Mouse (Mus musculus) ES-E14 (cell line): ENCODE results near the gene Daam1.

Experiments used
- CHD2 ChIP-seq: IDR thresholded peaks from 2 replicates; pipeline ENCODE4 v1.6.1; 2014; ENCODE audit warnings: mild to moderate bottlenecking, low read depth, low read length, inconsistent platforms
- HCFC1 ChIP-seq: IDR thresholded peaks from 2 replicates; pipeline ENCODE4 v1.6.1; 2012; ENCODE audit warnings: low read length, inconsistent platforms, borderline replicate concordance; ENCODE audit not compliant: insufficient read depth
- MAFK ChIP-seq: IDR thresholded peaks from 2 replicates; pipeline ENCODE4 v1.6.1; 2014; ENCODE audit warnings: mild to moderate bottlenecking, low read depth, low read length, inconsistent platforms; ENCODE audit not compliant: insufficient read depth
- ZNF384 ChIP-seq: IDR thresholded peaks from 2 replicates; pipeline ENCODE4 v1.6.1; 2012; ENCODE audit warnings: low read depth, low read length, inconsistent platforms

DNA sequence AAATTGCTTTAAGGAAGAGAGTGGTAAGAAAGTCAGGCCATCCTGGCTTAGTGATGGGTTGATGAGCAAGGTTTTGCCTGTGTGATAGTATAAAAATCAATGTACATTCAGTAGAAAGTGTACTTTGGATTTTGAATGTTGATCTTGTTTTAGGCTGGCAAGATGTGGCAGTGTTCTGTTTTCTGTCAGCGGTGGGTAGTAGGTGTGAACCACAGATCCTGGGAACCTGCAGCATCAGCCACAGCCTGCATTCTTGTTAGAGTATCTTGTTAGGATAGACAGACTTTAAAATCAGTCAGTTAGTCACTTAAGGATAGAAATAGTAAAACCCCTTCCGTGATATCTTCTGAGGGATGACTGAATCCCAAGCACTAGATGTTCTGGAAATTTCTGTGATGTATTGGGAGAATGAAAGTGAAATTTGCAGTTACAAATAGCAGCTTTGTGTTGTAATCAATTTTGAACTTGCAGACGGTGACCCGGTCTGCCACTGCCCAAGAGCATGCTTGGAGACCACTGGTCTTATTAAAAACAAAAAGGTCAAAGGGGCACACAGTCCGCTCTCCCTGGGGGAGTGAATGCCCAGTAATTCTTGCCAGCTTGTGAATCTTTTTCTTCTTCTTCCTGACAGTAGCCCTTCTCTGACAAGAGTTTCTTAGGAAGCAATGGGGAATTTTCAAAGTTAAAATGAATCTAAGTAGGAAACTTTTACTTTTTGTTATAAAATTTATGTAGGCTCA lies 17.3 kb downstream of the Daam1 start:
- TF ChIP-seq ZNF384 (no peak), CHD2 (no peak), MAFK (no peak), HCFC1 (no peak)
